Mouse (Mus musculus) left cerebral cortex, postnatal 36 days (tissue): ENCODE results near the gene Pbxip1. TPM values are rescaled to one million over a fixed set of nuclear protein-coding genes. Genes with fewer than 3 reads are reported as not detected.

Experiments
- DNase-seq, 2 experiments: peaks; one replicate each; pipeline ENCODE4 v3.0.0; 2021 to 2022; ENCODE audit warnings: low spot score in 2 of 2, mixed read lengths in 1 of 2
- intact Hi-C: fragments of 180-260 bp; cut with DNase I; formaldehyde crosslinking; loops from one replicate; pipeline ENCODE4 v1.15.1; 2025
- total RNA-seq, 2 experiments: library from RNA; stranded (reverse); gene quantifications; 2 replicates each; pipeline ENCODE4 v1.2.3; 2021

Pbxip1 gene
- total RNA-seq, 2 experiments from 2014 or later: 35.2 to 40.6 TPM

GRCm38 (mm10) chr3:89472280-89472679, 35.8 kb downstream of the Pbxip1 start:
- intact Hi-C loops: no loop called here
- DNase-seq: no peak

- intact Hi-C loops: no loop called here
- no peak for DNase-seq
Observed at GRCm38 (mm10) chr3:89473838-89474237, 37.3 kb downstream of the Pbxip1 start.

GRCm38 (mm10) chr3:89479055-89479454, 42.5 kb downstream of the Pbxip1 start:
- no peak for DNase-seq
- intact Hi-C loops: no loop called here

- intact Hi-C loops: loop anchor here (10.0 kb wide), 2 partner anchors 107 to 167 kb away; no protein-coding TSS in a partner anchor
Observed at GRCm38 (mm10) chr3:89481488-89481887, 45.0 kb downstream of the Pbxip1 start.

GRCm38 (mm10) chr3:89482249-89482648, 45.7 kb downstream of the Pbxip1 start:
- no peak for DNase-seq
- intact Hi-C loops: loop anchor here (10.0 kb wide), 2 partner anchors 107 to 167 kb away; no protein-coding TSS in a partner anchor

More at GRCm38 (mm10) chr3:89481488-89481887, 45.0 kb downstream of the Pbxip1 start:
- DNase-seq: no peak

- peak; percentile 45 to 49 for DNase-seq
- intact Hi-C loops: loop anchor here (5.0 to 10.0 kb wide), 3 partner anchors 38 to 170 kb away; no protein-coding TSS in a partner anchor
Observed at GRCm38 (mm10) chr3:89484766-89485524, 48.4 kb downstream of the Pbxip1 start.

- no peak for DNase-seq
- intact Hi-C loops: loop anchor here (5.0 to 10.0 kb wide), 3 partner anchors 39 to 171 kb away; no protein-coding TSS in a partner anchor
Observed at GRCm38 (mm10) chr3:89486111-89486510, 49.6 kb downstream of the Pbxip1 start.

- intact Hi-C loops: loop anchor here (5.0 to 10.0 kb wide), 3 partner anchors 40 to 172 kb away; no protein-coding TSS in a partner anchor
- DNase-seq: no peak
Observed at GRCm38 (mm10) chr3:89486916-89487702, 50.6 kb downstream of the Pbxip1 start.

- no peak for DNase-seq
- intact Hi-C loops: no loop called here
Observed at GRCm38 (mm10) chr3:89490790-89491189, 54.3 kb downstream of the Pbxip1 start.

GRCm38 (mm10) chr3:89491559-89491958, 55.1 kb downstream of the Pbxip1 start:
- no peak for DNase-seq
- intact Hi-C loops: no loop called here

GRCm38 (mm10) chr3:89492701-89493151, 56.2 kb downstream of the Pbxip1 start:
- intact Hi-C loops: no loop called here
- DNase-seq: no peak

- intact Hi-C loops: no loop called here
- no peak for DNase-seq
Observed at GRCm38 (mm10) chr3:89494630-89495029, 58.1 kb downstream of the Pbxip1 start.

- no peak for DNase-seq
- intact Hi-C loops: no loop called here
Observed at GRCm38 (mm10) chr3:89496366-89496765, 59.9 kb downstream of the Pbxip1 start.

- DNase-seq: no peak
- intact Hi-C loops: no loop called here
Observed at GRCm38 (mm10) chr3:89499696-89500095, 63.2 kb downstream of the Pbxip1 start.

Other genes starting within 250 kb of the Pbxip1 start
- 10 to 100 TPM; 62.4 to 64.6 TPM for gene Gba, start 233.8 kb upstream of the Pbxip1 start, total RNA-seq
- 10 to 100 TPM; 21.0 to 21.3 TPM for gene Thbs3, start 221.5 kb upstream of the Pbxip1 start, total RNA-seq
- gene Mtx1, start 209.6 kb upstream of the Pbxip1 start, total RNA-seq: 10 to 100 TPM; 90.6 to 93.8 TPM
- gene Muc1, start 207.6 kb upstream of the Pbxip1 start, total RNA-seq: 1 to 10 TPM in 1 of 2 experiments, under 1 TPM in 1; 0.44 to 1.1 TPM
- 10 to 100 TPM; 59.7 to 64.9 TPM for gene Krtcap2, start 190.7 kb upstream of the Pbxip1 start, total RNA-seq
- gene Trim46, start 190.4 kb upstream of the Pbxip1 start, total RNA-seq: 10 to 100 TPM; 74.4 to 88.7 TPM
- gene Dpm3, start 177.3 kb upstream of the Pbxip1 start, total RNA-seq: 10 to 100 TPM; 47.0 to 51.7 TPM
- 10 to 100 TPM; 34.5 to 39.1 TPM for gene Slc50a1, start 166.1 kb upstream of the Pbxip1 start, total RNA-seq
- gene Efna1, start 155.6 kb upstream of the Pbxip1 start, total RNA-seq: 1 to 10 TPM; 4.2 to 7.4 TPM
- 10 to 100 TPM; 50.4 to 59.5 TPM for gene Efna3, start 113.7 kb upstream of the Pbxip1 start, total RNA-seq
- 1 to 10 TPM in 1 of 2 experiments, not detected in 1; 1.2 TPM for gene Efna4, start 98.7 kb upstream of the Pbxip1 start, total RNA-seq
- gene Adam15, start 86.7 kb upstream of the Pbxip1 start, total RNA-seq: 100 to 1,000 TPM in 1 of 2 experiments, 10 to 100 TPM in 1; 96.1 to 120 TPM
- under 1 TPM; 0.23 to 0.39 TPM for gene Dcst2, start 74.7 kb upstream of the Pbxip1 start, total RNA-seq
- not detected for gene Dcst1, start 71.5 kb upstream of the Pbxip1 start, total RNA-seq
- gene Zbtb7b, start 41.9 kb upstream of the Pbxip1 start, total RNA-seq: 10 to 100 TPM; 10.9 to 18.6 TPM
- 1 to 10 TPM; 4.2 to 5.3 TPM for gene Lenep, start 33.9 kb upstream of the Pbxip1 start, total RNA-seq
- 10 to 100 TPM; 31.0 to 32.5 TPM for gene Flad1, start 24.8 kb upstream of the Pbxip1 start, total RNA-seq
- gene Cks1b, start 18.3 kb upstream of the Pbxip1 start, total RNA-seq: 1 to 10 TPM; 2.1 to 2.3 TPM
- 10 to 100 TPM; 10.6 to 16.0 TPM for gene Shc1, start 18.3 kb upstream of the Pbxip1 start, total RNA-seq
- 10 to 100 TPM; 53.7 to 61.4 TPM for gene Pygo2, start 6.5 kb upstream of the Pbxip1 start, total RNA-seq
- gene Pmvk, start 17.8 kb downstream of the Pbxip1 start, total RNA-seq: 10 to 100 TPM; 32.9 to 33.1 TPM
- 10 to 100 TPM; 16.4 to 23.5 TPM for gene Kcnn3, start 83.5 kb downstream of the Pbxip1 start, total RNA-seq